Mouse (Mus musculus) ES-Bruce4 (cell line): ENCODE measurements around the gene H2bfm. TPM values are rescaled to one million over a fixed set of nuclear protein-coding genes. Genes with fewer than 3 reads are reported as not detected.
"Not testable (repeated sequence)": the region's sequence is repeated elsewhere in the genome, so short reads cannot be mapped to it uniquely, and the experiment has no call there.

Experiments used
- H3K27ac ChIP-seq: 2 replicates; pipeline ENCODE4 v1.5.1; 2012; ENCODE audit warnings: low read length, inconsistent platforms; ENCODE audit not compliant: insufficient read depth
- H3K27me3 ChIP-seq: 2 replicates; pipeline ENCODE4 v1.6.1; 2012; ENCODE audit warnings: mild to moderate bottlenecking, low read length, inconsistent platforms; ENCODE audit not compliant: control insufficient read depth, poor library complexity, insufficient read depth, severe bottlenecking
- H3K36me3 ChIP-seq: 2 replicates; pipeline ENCODE4 v1.6.1; 2012; ENCODE audit warnings: inconsistent platforms, mild to moderate bottlenecking, low read length, moderate library complexity; ENCODE audit not compliant: control insufficient read depth, poor library complexity, insufficient read depth, severe bottlenecking
- H3K4me1 ChIP-seq: one replicate; pipeline ENCODE4 v1.8.1; 2011; ENCODE audit warnings: low read length; ENCODE audit not compliant: control insufficient read depth, insufficient read depth
- H3K4me3 ChIP-seq: 2 replicates; pipeline ENCODE4 v1.5.1; 2011; ENCODE audit warnings: low read depth, mild to moderate bottlenecking, low read length
- H3K9ac ChIP-seq: 2 replicates; pipeline ENCODE4 v1.6.1; 2012; ENCODE audit warnings: low read depth, mild to moderate bottlenecking, inconsistent platforms; ENCODE audit not compliant: poor library complexity, severe bottlenecking
- H3K9me3 ChIP-seq: replicated peaks from 2 replicates; pipeline ENCODE4 v1.6.1; 2012; ENCODE audit warnings: mild to moderate bottlenecking, low read length, inconsistent platforms; ENCODE audit not compliant: control insufficient read depth, poor library complexity, insufficient read depth, severe bottlenecking
- CTCF ChIP-seq: IDR thresholded peaks from one replicate; pipeline ENCODE4 v1.8.1; 2011; ENCODE audit warnings: low read depth, low read length
- EP300 ChIP-seq: IDR thresholded peaks from 2 replicates; pipeline ENCODE4 v1.6.1; 2011; ENCODE audit warnings: low read depth, low read length; ENCODE audit not compliant: insufficient read depth
- POLR2A ChIP-seq: IDR thresholded peaks from one replicate; pipeline ENCODE4 v1.8.1; 2011; ENCODE audit warnings: low read length; ENCODE audit not compliant: insufficient read depth
- polyA plus RNA-seq: library from polyadenylated mRNA; stranded (reverse); fragments of >200 nt; gene quantifications from 2 replicates; pipeline ENCODE4 v1.2.4, GENCODE M21; 2011; ENCODE audit warnings: low read depth; ENCODE audit not compliant: missing spikeins, insufficient read depth, insufficient read length

The H2bfm gene
- polyA plus RNA-seq, 1 experiment = not detected

DNA sequence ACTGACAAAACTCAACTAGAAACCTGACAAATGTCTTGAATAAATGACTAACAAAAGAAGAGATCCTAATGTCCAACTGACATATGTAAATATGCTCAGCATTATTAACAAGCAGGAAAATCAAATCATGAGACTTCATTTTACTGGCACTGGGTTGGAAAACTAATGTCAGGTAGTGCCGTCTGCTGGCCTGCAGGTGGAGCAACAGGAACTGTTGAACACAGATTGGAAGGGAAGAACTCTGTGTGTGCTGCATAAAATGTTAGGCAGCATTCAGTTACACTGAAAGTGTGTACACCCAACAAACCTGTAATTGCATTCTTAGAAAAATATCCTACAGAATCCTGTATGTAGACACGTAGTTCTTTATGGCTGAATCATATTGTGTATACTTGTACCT is 32.6 kb downstream of the H2bfm start:
- Histone ChIP-seq H3K27me3 (no peaks in the 10 kb centered on the region), H3K9ac (no peak overlapping the region), H3K27ac (no peak overlapping the region), H3K4me1 (no peaks in the 10 kb centered on the region), H3K4me3 (no peak overlapping the region), H3K36me3 (no peaks in the 10 kb centered on the region), H3K9me3 (no peaks in the 10 kb centered on the region)
- no peak for TF ChIP-seq POLR2A
- peak; percentile 28 for TF ChIP-seq CTCF
- TF ChIP-seq EP300 = no peak

DNA sequence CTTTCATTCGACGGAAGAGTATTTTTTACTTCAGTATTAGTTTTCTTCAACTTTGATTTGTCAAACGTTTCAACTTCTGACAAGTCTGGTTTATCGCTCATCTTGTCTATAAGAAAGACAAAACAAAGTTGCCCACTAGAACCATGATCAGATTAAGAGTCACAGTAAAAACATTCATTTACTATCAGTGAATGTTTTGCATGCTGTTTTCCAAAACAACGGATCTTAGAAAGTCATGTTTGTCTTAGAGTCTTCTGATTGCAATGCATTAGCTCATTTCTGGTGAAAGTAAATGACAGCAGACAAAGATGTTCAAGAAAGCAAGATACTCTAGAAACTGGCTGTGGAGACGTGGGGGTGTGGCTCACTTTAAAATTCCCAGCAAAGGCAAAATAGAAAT is 48.3 kb downstream of the H2bfm start, which contains the start of gene Tmsb15b2:
Gene Tmsb15b2, minus strand, starts transcription at position 101 of the 400 bp plus-strand sequence.
- Histone ChIP-seq H3K9ac (peak within 1 kb of the TSS; percentile 12; the same call in 1 of the 2 replicates), H3K4me3 (peak within 1 kb of the TSS; percentile 96)
- H3K36me3 ChIP-seq, H3K4me1 ChIP-seq, H3K27ac ChIP-seq, H3K9me3 ChIP-seq, H3K27me3 ChIP-seq: not testable (repeated sequence)

DNA sequence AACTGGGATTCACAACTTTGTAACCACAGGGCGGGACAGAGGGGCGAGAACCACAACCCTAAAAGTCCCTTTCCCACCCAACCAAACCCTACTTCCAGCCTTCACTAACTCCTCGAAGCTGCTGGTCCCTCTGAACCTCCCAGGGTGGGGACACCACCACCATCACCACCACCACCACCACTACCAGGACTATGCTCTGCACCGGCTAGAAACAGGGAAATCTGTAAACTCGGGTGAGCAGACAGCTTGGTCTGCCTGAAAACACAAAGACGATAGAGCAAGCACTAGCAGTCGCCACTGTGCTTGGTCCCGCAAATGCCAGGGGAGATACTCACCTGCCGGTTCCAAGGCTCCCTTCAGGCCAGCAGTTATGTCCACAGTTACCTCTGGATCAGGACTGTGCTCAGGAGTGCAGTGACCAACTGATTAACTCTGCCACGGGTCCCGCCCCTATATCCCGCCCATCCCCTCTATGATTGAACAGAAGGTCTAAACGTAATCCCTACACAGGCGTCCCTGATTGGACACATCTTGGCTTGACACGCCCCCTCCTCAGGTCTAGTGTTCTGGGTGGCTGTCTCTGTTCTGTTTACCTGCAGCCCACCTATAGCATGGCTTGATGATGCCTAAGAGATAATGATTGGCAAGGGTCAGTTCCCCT is 49.4 kb downstream of the H2bfm start, which contains the start of the genes Tmsb15l and Tmsb15b1:
Gene Tmsb15l, minus strand, starts transcription at position 446 of the 661 bp plus-strand sequence.
Gene Tmsb15b1, minus strand, starts transcription at position 451 of the 661 bp plus-strand sequence.
- H3K9ac ChIP-seq = peak within 1 kb of the TSS; percentile 12; the same call in 1 of the 2 replicates

More for the DNA sequence above, 49.4 kb downstream of the H2bfm start, which contains the start of the genes Tmsb15l and Tmsb15b1:
- H3K4me1 ChIP-seq = no peaks in the 10 kb centered on the region
- TF ChIP-seq CTCF (no peak), POLR2A (peak; percentile 66), EP300 (no peak)
- no peak within 1 kb of the TSS for H3K27ac ChIP-seq
- no peaks in the 10 kb centered on the region for H3K36me3 ChIP-seq
- H3K4me3 ChIP-seq = peak within 1 kb of the TSS; percentile 96
- no peaks in the 10 kb centered on the region for H3K27me3 ChIP-seq
- no peaks in the 10 kb centered on the region for H3K9me3 ChIP-seq

Other genes starting within 250 kb of the H2bfm start
- gene Tceal1, start 219.3 kb upstream of the H2bfm start, polyA plus RNA-seq = 2.4 and 3.1 TPM in 2 replicates
- gene Morf4l2, start 183.6 kb upstream of the H2bfm start, polyA plus RNA-seq = 791 and 797 TPM in 2 replicates
- gene Glra4, start 147.2 kb upstream of the H2bfm start, polyA plus RNA-seq = not detected in 2 replicates
- 4.0 and 7.5 TPM in 2 replicates for gene Plp1, start 104.7 kb upstream of the H2bfm start, polyA plus RNA-seq
- gene Rab9b, start 58.6 kb upstream of the H2bfm start, polyA plus RNA-seq = not detected in 2 replicates
- gene Tmsb15b2, start 48.2 kb downstream of the H2bfm start, polyA plus RNA-seq = 24.3 and 34.1 TPM in 2 replicates
- 1.4 TPM in 1 of 2 replicates, not detected in the other for gene Tmsb15l, start 49.5 kb downstream of the H2bfm start, polyA plus RNA-seq
- 38.2 and 38.7 TPM in 2 replicates for gene Tmsb15b1, start 49.5 kb downstream of the H2bfm start, polyA plus RNA-seq
- gene Zcchc18, start 65.8 kb downstream of the H2bfm start, polyA plus RNA-seq = 2.2 and 2.4 TPM in 2 replicates
- gene Slc25a53, start 111.0 kb downstream of the H2bfm start, polyA plus RNA-seq = 11.6 and 14.0 TPM in 2 replicates
- 12.2 and 12.9 TPM in 2 replicates for gene Fam199x, start 122.3 kb downstream of the H2bfm start, polyA plus RNA-seq
- gene Esx1, start 194.8 kb downstream of the H2bfm start, polyA plus RNA-seq = 15.6 and 18.6 TPM in 2 replicates